Mouse (Mus musculus): Measurements from ENCODE around the gene Gm9918.
"Not testable (repeated sequence)": the region's sequence is repeated elsewhere in the genome, so short reads cannot be mapped to it uniquely, and the experiment has no call there.

The Gm9918 gene

GRCm38 (mm10) chr15:102270274-102270960 is at the start of gene Gm9918:
Gene Gm9918 (plus strand): TSS chr15:102270563.
- in situ Hi-C loops (cut with MboI, MseI), result no loop called here

DNA sequence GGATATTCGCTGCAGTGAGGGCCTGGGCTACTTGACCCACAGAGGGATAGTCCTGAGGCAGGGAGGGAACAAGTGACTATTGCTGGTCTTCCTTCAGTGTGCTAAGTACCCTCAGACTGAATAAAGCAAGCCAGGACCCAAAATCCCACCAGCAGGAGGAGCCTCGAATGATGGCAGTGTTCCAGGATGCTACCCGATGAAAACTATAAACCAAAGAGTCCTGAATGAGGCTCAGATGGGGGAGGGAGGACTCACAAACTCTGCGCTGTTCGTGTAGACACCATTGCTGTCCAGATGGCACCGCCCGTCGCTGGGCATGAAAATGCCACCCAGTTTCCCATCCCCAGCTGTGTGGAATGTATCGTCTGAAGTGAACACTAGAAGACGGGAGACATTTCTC is 48.0 kb upstream of the Gm9918 start:
- in situ Hi-C loops (cut with MboI, MseI), result no loop called here

DNA sequence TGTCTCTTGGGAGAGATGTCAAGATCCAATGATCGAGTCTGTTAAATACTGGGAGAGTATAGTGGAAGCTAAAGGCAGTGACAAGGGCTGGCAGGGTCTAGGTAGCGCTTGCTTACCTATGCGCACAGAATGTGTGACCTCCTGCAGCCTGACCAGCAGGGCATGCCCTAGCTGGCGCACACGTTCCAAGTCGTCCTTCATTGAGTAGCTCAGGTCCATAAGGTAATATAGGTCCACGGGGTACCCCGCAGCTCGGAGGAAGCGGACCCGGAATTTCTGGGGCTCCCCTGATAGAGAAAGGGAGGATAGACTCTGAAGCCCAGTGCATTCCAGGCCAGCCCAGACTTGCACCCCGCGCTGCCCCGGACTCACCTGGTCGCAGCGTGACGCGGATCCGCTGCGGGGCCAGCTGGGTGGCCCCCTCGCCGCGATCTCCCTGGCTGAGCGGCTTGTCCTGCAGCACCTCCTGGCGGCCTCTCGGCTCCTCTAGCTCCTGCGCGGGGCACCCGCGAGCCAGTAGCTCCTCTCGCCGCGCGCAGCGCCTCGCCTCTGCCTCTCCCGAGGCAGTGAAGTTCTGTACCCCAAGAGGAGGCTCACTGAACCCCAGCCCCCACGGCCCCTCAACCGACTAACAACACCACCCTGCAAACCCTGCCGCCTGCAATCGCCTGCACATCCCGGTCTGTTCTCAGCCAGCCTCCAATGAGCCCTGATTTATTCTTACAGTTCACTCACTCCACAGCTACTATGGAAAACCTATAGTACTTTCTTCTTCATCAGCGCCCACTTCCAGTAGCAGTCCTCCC is 46.0 kb upstream of the Gm9918 start:
- in situ Hi-C loops (cut with MboI, MseI), result no loop called here

DNA sequence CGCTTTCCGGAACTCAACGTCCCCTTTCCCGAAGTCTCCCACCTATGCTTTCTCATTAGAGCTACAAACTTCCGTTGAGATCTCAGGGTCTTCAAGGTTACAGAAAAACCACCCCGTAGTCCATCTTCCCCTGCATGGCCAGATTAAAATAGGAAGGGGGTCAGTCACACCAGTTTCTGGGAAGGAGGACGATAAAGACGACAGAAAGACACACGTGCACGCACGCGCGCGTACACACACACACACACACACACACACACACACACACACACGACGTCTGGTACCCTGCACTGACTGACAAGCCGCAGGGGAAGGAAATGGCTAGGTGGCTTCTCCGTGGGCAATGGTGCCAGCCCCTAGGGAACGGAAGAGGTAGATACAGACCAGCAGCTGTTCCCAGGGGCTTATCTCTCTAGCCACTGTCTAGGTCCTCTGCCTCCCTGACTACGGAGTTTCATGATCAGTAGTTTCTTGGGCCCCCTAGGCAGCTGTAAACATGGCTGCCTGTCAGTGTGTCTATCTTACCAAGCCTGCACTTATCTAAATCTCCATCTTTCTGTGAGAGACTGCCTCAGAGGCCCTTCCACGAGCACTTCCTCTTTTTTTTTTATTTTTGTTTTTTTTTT is 45.3 kb upstream of the Gm9918 start:
- in situ Hi-C loops (cut with MboI, MseI), result no loop called here

DNA sequence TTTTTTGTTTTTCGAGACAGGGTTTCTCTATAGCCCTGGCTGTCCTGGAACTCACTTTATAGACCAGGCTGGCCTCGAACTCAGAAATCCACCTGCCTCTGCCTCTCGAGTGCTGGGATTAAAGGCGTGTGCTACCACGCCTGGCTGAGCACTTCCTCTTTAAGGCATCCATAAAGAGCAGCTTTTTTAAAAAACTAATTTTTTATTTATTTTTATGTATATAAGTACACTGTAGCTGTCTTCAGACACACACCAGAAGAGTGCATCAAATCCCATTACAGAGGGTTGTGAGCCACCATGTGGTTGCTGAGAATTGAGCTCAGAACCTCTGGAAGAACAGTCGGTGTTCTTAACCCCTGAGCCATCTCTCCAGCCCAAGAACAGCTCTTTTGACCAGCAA is 44.7 kb upstream of the Gm9918 start:
- in situ Hi-C loops (cut with MboI, MseI), result not testable (repeated sequence)

DNA sequence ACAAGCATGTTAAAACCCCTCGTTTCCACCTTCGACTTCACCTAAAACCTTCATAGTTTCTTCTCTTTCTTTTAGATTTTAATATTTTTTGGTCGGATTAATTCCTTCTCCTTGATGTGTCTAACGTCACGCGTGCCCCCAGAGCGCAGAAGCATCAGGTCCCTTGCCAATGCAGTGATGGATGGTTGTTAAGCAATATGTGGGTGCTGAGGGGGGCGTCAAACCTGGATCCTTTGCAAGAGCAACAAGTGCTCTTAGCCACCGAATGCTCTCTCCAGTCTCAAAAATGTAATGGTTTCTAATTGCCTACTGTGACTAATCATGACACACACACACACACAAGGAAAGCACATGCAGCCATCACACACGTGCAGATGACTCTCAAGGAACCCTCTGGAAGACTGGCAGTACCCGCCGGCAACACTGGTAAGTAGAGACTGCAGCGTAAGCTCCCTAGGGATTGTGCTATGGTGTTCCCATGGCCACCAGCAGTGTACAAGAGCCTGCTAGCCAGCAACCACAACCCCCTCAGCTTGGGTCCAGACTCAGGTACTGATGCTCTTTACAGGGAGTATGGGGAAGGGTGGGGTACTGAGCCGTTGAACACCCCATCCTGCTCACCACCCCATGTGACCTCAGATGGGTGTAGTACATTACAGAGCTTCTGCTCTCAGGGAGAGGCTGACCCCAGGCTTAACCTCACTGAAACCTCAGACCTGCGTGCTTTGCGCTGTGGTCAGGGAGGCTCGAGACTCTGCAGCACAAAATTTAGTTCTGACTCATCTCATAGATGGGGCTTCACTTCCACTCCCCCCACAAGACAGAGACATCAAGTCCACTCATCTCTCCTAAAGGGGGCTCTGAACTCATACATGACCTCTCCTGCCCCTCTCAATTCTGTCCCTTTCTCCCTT is 39.7 kb upstream of the Gm9918 start:
- in situ Hi-C loops (cut with MboI, MseI), result loop anchor here in 1 of 2 experiments (10.0 kb wide), 1 partner anchor 1996 kb away; no protein-coding TSS in a partner anchor

- in situ Hi-C loops (cut with MboI, MseI), result loop anchor here in 1 of 2 experiments (10.0 kb wide), 1 partner anchor 1997 kb away; no protein-coding TSS in a partner anchor
Observed at GRCm38 (mm10) chr15:102231748-102232147, 38.6 kb upstream of the Gm9918 start, which contains the start of gene Itgb7. Gene Itgb7 (minus strand): TSS chr15:102231944.

DNA sequence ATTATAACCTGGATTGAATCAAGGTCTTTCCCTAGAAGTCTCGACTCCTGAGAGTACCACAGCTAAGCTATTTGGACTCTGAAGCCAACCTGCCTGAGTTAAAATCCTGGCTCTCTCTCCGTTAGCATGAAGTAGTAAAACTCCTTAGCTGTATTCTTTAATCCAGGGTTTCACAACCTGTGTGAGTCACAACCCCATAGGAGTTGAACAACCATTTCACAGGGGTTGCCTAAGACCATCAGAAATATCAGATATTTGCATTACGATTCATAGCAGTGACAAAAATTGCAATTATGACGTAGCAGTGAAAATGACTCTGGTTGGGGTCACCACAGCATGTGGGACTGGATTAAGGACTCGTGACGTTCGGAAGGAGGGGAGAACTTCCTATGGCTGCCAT is 37.6 kb upstream of the Gm9918 start:
- in situ Hi-C loops (cut with MboI, MseI), result loop anchor here in 1 of 2 experiments (10.0 kb wide), 1 partner anchor 1998 kb away; no protein-coding TSS in a partner anchor

GRCm38 (mm10) chr15:102233896-102234295 is 36.5 kb upstream of the Gm9918 start:
- in situ Hi-C loops (cut with MboI, MseI), result loop anchor here in 1 of 2 experiments (10.0 kb wide), 1 partner anchor 1999 kb away; no protein-coding TSS in a partner anchor

DNA sequence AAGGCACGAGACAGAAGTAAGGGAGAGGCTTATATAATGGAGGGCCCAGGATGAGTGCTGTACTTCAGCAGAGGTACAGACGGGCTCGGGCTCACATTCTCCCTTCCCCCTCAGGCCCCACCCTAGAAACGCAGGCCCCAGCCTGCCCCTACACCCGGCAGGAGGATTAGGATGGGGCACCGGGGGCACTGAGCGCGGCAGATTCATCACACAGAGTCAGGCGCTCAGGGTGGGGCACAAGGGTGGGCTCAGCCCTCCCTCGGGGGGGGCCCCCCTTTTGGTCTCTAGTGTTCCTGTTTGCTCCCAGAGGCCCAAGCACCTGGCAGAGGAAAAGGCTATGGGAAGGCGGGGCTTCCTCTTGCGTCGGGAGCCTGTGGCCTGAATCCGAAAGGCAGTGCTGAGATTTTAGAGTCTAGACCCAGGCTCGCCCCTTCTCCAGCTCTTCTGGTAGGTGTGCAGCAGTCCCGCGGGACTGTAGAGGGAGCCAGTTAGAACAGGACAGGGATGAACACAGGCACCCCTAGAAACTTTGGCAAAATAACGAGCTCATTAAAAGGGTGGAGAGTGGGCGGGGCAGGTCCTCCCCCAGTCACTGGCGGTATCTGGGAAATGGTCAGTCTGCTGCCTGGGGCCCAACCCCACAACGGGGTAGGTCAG is 34.9 kb upstream of the Gm9918 start:
- in situ Hi-C loops (cut with MboI, MseI), result loop anchor here in 1 of 2 experiments (10.0 kb wide), 1 partner anchor 2001 kb away; no protein-coding TSS in a partner anchor

GRCm38 (mm10) chr15:102238543-102239259 is 31.7 kb upstream of the Gm9918 start:
- in situ Hi-C loops (cut with MboI, MseI), result loop anchor here in 1 of 2 experiments (10.0 kb wide), 1 partner anchor 2004 kb away; no protein-coding TSS in a partner anchor

DNA sequence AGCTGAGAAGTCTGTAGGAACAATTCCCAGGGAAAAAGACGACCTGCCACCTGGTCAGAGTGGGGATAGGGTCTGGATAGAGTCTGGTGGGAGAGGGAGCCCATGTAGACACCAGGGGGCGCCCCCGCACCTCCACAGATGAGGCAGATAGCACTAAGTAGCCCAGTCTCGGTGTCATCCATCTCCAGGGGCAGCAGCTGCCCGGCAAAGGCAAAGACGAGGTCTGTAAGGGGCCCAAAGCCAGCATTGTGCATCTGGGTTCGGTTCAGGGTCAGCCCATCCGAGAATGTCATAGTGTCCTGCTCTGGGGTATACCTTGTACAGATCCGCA is 31.1 kb upstream of the Gm9918 start:
- in situ Hi-C loops (cut with MboI, MseI), result loop anchor here in 1 of 2 experiments (10.0 kb wide), 1 partner anchor 2004 kb away; no protein-coding TSS in a partner anchor

- in situ Hi-C loops (cut with MboI, MseI), result loop anchor here (5.0 to 10.0 kb wide), 2 partner anchors 77 to 2005 kb away; no protein-coding TSS in a partner anchor
Observed at GRCm38 (mm10) chr15:102239851-102240250, 30.5 kb upstream of the Gm9918 start.

DNA sequence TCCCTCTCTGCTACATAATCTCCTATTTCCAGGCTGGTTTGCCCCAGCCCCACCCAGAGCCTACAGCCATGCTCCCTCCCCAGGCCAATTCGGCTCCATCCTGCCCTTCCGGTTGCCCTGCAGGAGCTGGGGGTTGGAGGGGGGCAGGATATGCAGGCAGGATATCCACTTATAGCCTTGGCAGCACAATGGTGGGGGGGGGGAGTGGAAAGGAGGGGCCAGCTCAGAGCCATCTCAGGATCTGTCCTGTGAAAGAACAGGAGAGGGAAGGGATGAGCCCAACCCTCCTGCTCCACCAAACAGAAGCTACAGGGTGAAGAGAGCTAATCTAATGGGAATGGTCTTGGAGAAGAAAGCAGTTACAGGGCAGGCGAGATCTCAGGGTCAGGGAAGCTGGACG is 29.8 kb upstream of the Gm9918 start:
- in situ Hi-C loops (cut with MboI, MseI), result loop anchor here in 1 of 2 experiments (5.0 kb wide), 1 partner anchor 77 kb away; no protein-coding TSS in a partner anchor

- in situ Hi-C loops (cut with MboI, MseI), result loop anchor here in 1 of 2 experiments (5.0 kb wide), 1 partner anchor 75 kb away; no protein-coding TSS in a partner anchor
Observed at GRCm38 (mm10) chr15:102242404-102243228, 27.7 kb upstream of the Gm9918 start.

- in situ Hi-C loops (cut with MboI, MseI), result loop anchor here in 1 of 2 experiments (5.0 kb wide), 1 partner anchor 74 kb away; no protein-coding TSS in a partner anchor
Observed at GRCm38 (mm10) chr15:102243229-102244190, 26.9 kb upstream of the Gm9918 start.

Measured in T-helper 17 cell (primary cell).